In the genomic region with DNA sequence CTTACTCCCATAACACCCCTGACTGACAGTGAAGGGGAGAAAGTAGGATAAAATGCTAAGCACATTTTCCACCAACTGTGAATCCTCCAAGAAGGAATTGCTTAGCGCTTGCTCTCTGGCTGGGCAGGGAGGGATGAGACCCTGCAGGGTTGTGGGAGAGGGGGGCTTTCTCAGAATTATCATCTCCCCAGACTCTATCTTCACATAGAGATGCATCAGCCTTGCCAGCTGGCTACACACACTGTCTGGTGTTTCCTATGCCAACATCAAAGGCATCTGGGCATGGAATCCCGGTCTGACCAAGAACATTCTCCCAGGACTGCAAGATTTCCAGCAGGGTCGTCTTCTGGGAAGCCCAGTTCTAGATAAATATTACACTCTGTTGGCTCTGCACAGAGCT, we compare ENCODE assay signal across 31 mouse cellular contexts.
A peak's percentile ranks its signal among the peaks of the same experiment; 100 is the strongest.
DNase-seq lines count a peak whose midpoint lies in the region; ATAC-seq and TF ChIP-seq lines count a peak whose summit lies in the region.
"Had no signal": no experiment of that assay in that cellular context is flagged by ENCODE, and none has a peak within 500 bp of the region (broad histone marks: within the 10 kb centered on the region; RNA-seq: fewer than 3 reads in every experiment).

No protein-coding gene starts in this region.

- no peak overlapping the region for H3K27ac ChIP-seq in forebrain, postnatal 0 days (ENCODE audit: low read depth, low read length)
- no peak overlapping the region for H3K27ac ChIP-seq in forebrain, embryonic 16.5 days (ENCODE audit: low read length)
- H3K27ac ChIP-seq in hindbrain, embryonic 15.5 days (replicated peaks) = 0 out of 2 replicates have a peak overlapping the region, but pooled peaks have one; percentile 29
- no peak overlapping the region for H3K27ac ChIP-seq in hindbrain, embryonic 12.5 days
- H3K27ac ChIP-seq in midbrain, embryonic 16.5 days (ENCODE audit: low read length) = peak overlapping the region; percentile 61
- no peak overlapping the region for H3K27ac ChIP-seq in midbrain, embryonic 13.5 days
- H3K27ac ChIP-seq in midbrain, postnatal 0 days (ENCODE audit: low read depth, low read length) = peak overlapping the region; percentile 26; the same call in 1 of the 2 replicates
- H3K27ac ChIP-seq: embryonic facial prominence, embryonic 12.5 days; heart, embryonic 10.5 days; heart, embryonic 15.5 days; limb, embryonic 10.5 days; limb, embryonic 15.5 days; liver, embryonic 13.5 days had no signal

- TF ChIP-seq CTCF in forebrain, postnatal 0 days (IDR thresholded peaks at IDR 0.05; ENCODE audit: low read depth) = no peak
- no peak for TF ChIP-seq CTCF in midbrain, postnatal 0 days (IDR thresholded peaks at IDR 0.05)

- ATAC-seq in forebrain, postnatal 0 days = peak; percentile 60
- no peak for ATAC-seq in forebrain, embryonic 16.5 days
- ATAC-seq in hindbrain, embryonic 15.5 days (ENCODE audit: low FRiP score, low read depth) = peak; percentile 63; the same call in 1 of the 2 replicates
- ATAC-seq in hindbrain, embryonic 12.5 days (ENCODE audit: low FRiP score) = no peak
- ATAC-seq in midbrain, embryonic 16.5 days = peak; percentile 60; the same call in 1 of the 2 replicates
- no peak for ATAC-seq in midbrain, embryonic 13.5 days
- no peak for ATAC-seq in midbrain, postnatal 0 days (ENCODE audit: low FRiP score)
- ATAC-seq: forebrain, embryonic 14.5 days; inflammation-experienced regulatory T-cells, adult 6 months; lung, postnatal 0 days; Patski had no signal

- peak; percentile 22 for DNase-seq in forebrain, postnatal 0 days
- peak; percentile 26 for DNase-seq in midbrain, postnatal 0 days (ENCODE audit: low spot score)
- no peak for DNase-seq in layer of hippocampus, postnatal 10 days (ENCODE audit: low spot score in 2 of 2)
- DNase-seq: adrenal gland, postnatal 10 days; cerebellum, adult 18-20 months; cerebellum, postnatal 36 days; embryo, embryonic 11 days; heart, adult 11 months; kidney, adult 11 months; kidney, postnatal 14 days; layer of hippocampus, adult 9-11 months; liver, embryonic 13.5 days; lung, adult 18-20 months; lung, postnatal 4 days; right cerebral cortex, postnatal 25 days; thymus, postnatal 14 days had no signal

- no peak overlapping the region for H3K4me3 ChIP-seq in forebrain, postnatal 0 days (ENCODE audit: low read depth, low read length)
- no peak overlapping the region for H3K4me3 ChIP-seq in forebrain, embryonic 16.5 days (replicated peaks; ENCODE audit: low read length)
- H3K4me3 ChIP-seq in hindbrain, embryonic 15.5 days = no peak overlapping the region
- no peak overlapping the region for H3K4me3 ChIP-seq in hindbrain, embryonic 12.5 days
- no peak overlapping the region for H3K4me3 ChIP-seq in midbrain, embryonic 16.5 days (ENCODE audit: low read depth, low read length)
- no peak overlapping the region for H3K4me3 ChIP-seq in midbrain, embryonic 13.5 days (replicated peaks)
- no peak overlapping the region for H3K4me3 ChIP-seq in midbrain, postnatal 0 days (ENCODE audit: low read depth, low read length)
- H3K4me3 ChIP-seq: embryonic facial prominence, embryonic 12.5 days; heart, embryonic 10.5 days; heart, embryonic 15.5 days; limb, embryonic 10.5 days; limb, embryonic 15.5 days; liver, embryonic 13.5 days; megakaryocyte, embryonic 14.5 days had no signal

- H3K27me3 ChIP-seq in forebrain, postnatal 0 days (ENCODE audit: insufficient read depth, low read length) = no peaks in the 10 kb centered on the region
- H3K27me3 ChIP-seq in forebrain, embryonic 16.5 days (replicated peaks; ENCODE audit: control insufficient read depth, insufficient read depth, low read length) = no peaks in the 10 kb centered on the region
- H3K27me3 ChIP-seq in hindbrain, embryonic 15.5 days = no peaks in the 10 kb centered on the region
- H3K27me3 ChIP-seq in hindbrain, embryonic 12.5 days = no peaks in the 10 kb centered on the region
- no peaks in the 10 kb centered on the region for H3K27me3 ChIP-seq in midbrain, embryonic 16.5 days (ENCODE audit: control insufficient read depth, insufficient read depth, low read depth, low read length)
- no peaks in the 10 kb centered on the region for H3K27me3 ChIP-seq in midbrain, embryonic 13.5 days
- H3K27me3 ChIP-seq in midbrain, postnatal 0 days (ENCODE audit: insufficient read depth, low read length) = no peaks in the 10 kb centered on the region
- H3K27me3 ChIP-seq: embryonic facial prominence, embryonic 12.5 days; heart, embryonic 15.5 days; limb, embryonic 15.5 days; liver, embryonic 13.5 days; megakaryocyte, embryonic 14.5 days had no signal

- no peaks in the 10 kb centered on the region for H3K4me1 ChIP-seq in forebrain, postnatal 0 days (ENCODE audit: insufficient read depth)
- H3K4me1 ChIP-seq in forebrain, embryonic 16.5 days (replicated peaks; ENCODE audit: control insufficient read depth, insufficient read depth, low read length) = 0 out of 2 replicates have a peak, but pooled peaks cover 3% of the 10 kb centered on the region
- no peaks in the 10 kb centered on the region for H3K4me1 ChIP-seq in hindbrain, embryonic 15.5 days (replicated peaks)
- H3K4me1 ChIP-seq in hindbrain, embryonic 12.5 days = no peaks in the 10 kb centered on the region
- no peaks in the 10 kb centered on the region; the same call in 1 of the 2 replicates for H3K4me1 ChIP-seq in midbrain, embryonic 16.5 days (ENCODE audit: control insufficient read depth, insufficient read depth, low read length)
- no peaks in the 10 kb centered on the region for H3K4me1 ChIP-seq in midbrain, embryonic 13.5 days (replicated peaks)
- no peaks in the 10 kb centered on the region for H3K4me1 ChIP-seq in midbrain, postnatal 0 days (ENCODE audit: insufficient read depth, low read length)
- H3K4me1 ChIP-seq: embryonic facial prominence, embryonic 12.5 days; heart, embryonic 10.5 days; heart, embryonic 15.5 days; limb, embryonic 10.5 days; limb, embryonic 15.5 days; liver, embryonic 13.5 days; megakaryocyte, embryonic 14.5 days had no signal

- H3K4me2 ChIP-seq in forebrain, postnatal 0 days (ENCODE audit: low read depth) = no peak overlapping the region
- no peak overlapping the region for H3K4me2 ChIP-seq in forebrain, embryonic 16.5 days (ENCODE audit: low read length)
- no peak overlapping the region for H3K4me2 ChIP-seq in hindbrain, embryonic 15.5 days
- no peak overlapping the region for H3K4me2 ChIP-seq in hindbrain, embryonic 12.5 days (replicated peaks)
- H3K4me2 ChIP-seq in midbrain, embryonic 16.5 days (ENCODE audit: low read length) = no peak overlapping the region
- H3K4me2 ChIP-seq in midbrain, embryonic 13.5 days (replicated peaks) = no peak overlapping the region
- no peak overlapping the region for H3K4me2 ChIP-seq in midbrain, postnatal 0 days (ENCODE audit: low read depth, low read length, poor library complexity, severe bottlenecking)
- H3K4me2 ChIP-seq: embryonic facial prominence, embryonic 12.5 days; heart, embryonic 15.5 days; limb, embryonic 15.5 days; liver, embryonic 13.5 days had no signal

- no peak overlapping the region for H3K9ac ChIP-seq in forebrain, postnatal 0 days
- no peak overlapping the region for H3K9ac ChIP-seq in forebrain, embryonic 16.5 days (replicated peaks; ENCODE audit: low read depth, low read length)
- no peak overlapping the region for H3K9ac ChIP-seq in hindbrain, embryonic 15.5 days
- no peak overlapping the region for H3K9ac ChIP-seq in hindbrain, embryonic 12.5 days
- H3K9ac ChIP-seq in midbrain, embryonic 16.5 days (ENCODE audit: low read depth, low read length) = no peak overlapping the region
- H3K9ac ChIP-seq in midbrain, embryonic 13.5 days (replicated peaks) = no peak overlapping the region
- H3K9ac ChIP-seq in midbrain, postnatal 0 days (replicated peaks; ENCODE audit: low read length, poor library complexity, severe bottlenecking) = no peak overlapping the region
- H3K9ac ChIP-seq: embryonic facial prominence, embryonic 12.5 days; heart, embryonic 15.5 days; limb, embryonic 15.5 days; liver, embryonic 13.5 days had no signal

- WGBS in forebrain, postnatal 0 days = 65% methylated on average over 3 of the region's 3 CpGs
- 79% methylated on average over 3 of the region's 3 CpGs for WGBS in forebrain, embryonic 16.5 days
- 74% methylated on average over 3 of the region's 3 CpGs for whole genome bisulfite sequencing in hindbrain, embryonic 15.5 days
- 77% methylated on average over 3 of the region's 3 CpGs for WGBS in hindbrain, embryonic 12.5 days
- WGBS in midbrain, embryonic 16.5 days = 62% methylated on average over 3 of the region's 3 CpGs
- 76% methylated on average over 3 of the region's 3 CpGs for WGBS in midbrain, embryonic 13.5 days
- 66% methylated on average over 3 of the region's 3 CpGs for WGBS in midbrain, postnatal 0 days

- no peaks in the 10 kb centered on the region for H3K9me3 ChIP-seq in forebrain, postnatal 0 days (ENCODE audit: low read length)
- no peaks in the 10 kb centered on the region for H3K9me3 ChIP-seq in forebrain, embryonic 16.5 days (ENCODE audit: control insufficient read depth, low read length)
- H3K9me3 ChIP-seq in hindbrain, embryonic 15.5 days = 0 out of 2 replicates have a peak, but pooled peaks cover 3% of the 10 kb centered on the region
- H3K9me3 ChIP-seq in hindbrain, embryonic 12.5 days (replicated peaks) = no peaks in the 10 kb centered on the region
- H3K9me3 ChIP-seq in midbrain, embryonic 16.5 days (replicated peaks; ENCODE audit: control insufficient read depth, low read length, poor library complexity, severe bottlenecking) = no peaks in the 10 kb centered on the region
- H3K9me3 ChIP-seq in midbrain, embryonic 13.5 days = no peaks in the 10 kb centered on the region
- no peaks in the 10 kb centered on the region for H3K9me3 ChIP-seq in midbrain, postnatal 0 days (ENCODE audit: low read length)
- H3K9me3 ChIP-seq: embryonic facial prominence, embryonic 12.5 days; heart, embryonic 10.5 days; heart, embryonic 15.5 days; limb, embryonic 10.5 days; limb, embryonic 15.5 days; liver, embryonic 13.5 days had no signal

- no peaks in the 10 kb centered on the region for H3K36me3 ChIP-seq in forebrain, postnatal 0 days (ENCODE audit: insufficient read depth)
- no peaks in the 10 kb centered on the region for H3K36me3 ChIP-seq in forebrain, embryonic 16.5 days (ENCODE audit: control insufficient read depth, insufficient read depth)
- H3K36me3 ChIP-seq in hindbrain, embryonic 15.5 days = no peaks in the 10 kb centered on the region
- H3K36me3 ChIP-seq in hindbrain, embryonic 12.5 days = no peaks in the 10 kb centered on the region
- no peaks in the 10 kb centered on the region for H3K36me3 ChIP-seq in midbrain, embryonic 16.5 days (ENCODE audit: control insufficient read depth, insufficient read depth, low read length)
- no peaks in the 10 kb centered on the region for H3K36me3 ChIP-seq in midbrain, embryonic 13.5 days
- no peaks in the 10 kb centered on the region for H3K36me3 ChIP-seq in midbrain, postnatal 0 days (ENCODE audit: insufficient read depth, low read length)
- H3K36me3 ChIP-seq: embryonic facial prominence, embryonic 12.5 days; heart, embryonic 10.5 days; heart, embryonic 15.5 days; limb, embryonic 10.5 days; limb, embryonic 15.5 days; liver, embryonic 13.5 days had no signal

Comparison
In these comparisons a context has a peak if more than half of its experiments do, and no peak if none do; other contexts are left out.
1. ATAC-seq: peak in forebrain, postnatal 0 days (single experiment), hindbrain, embryonic 15.5 days (single experiment) and midbrain, embryonic 16.5 days (single experiment); none in forebrain, embryonic 16.5 days (single experiment), hindbrain, embryonic 12.5 days (single experiment), midbrain, embryonic 13.5 days (single experiment) and midbrain, postnatal 0 days (single experiment).
2. H3K27ac ChIP-seq: peak in hindbrain, embryonic 15.5 days (single experiment), midbrain, embryonic 16.5 days (single experiment) and midbrain, postnatal 0 days (single experiment); none in forebrain, postnatal 0 days (single experiment), forebrain, embryonic 16.5 days (single experiment), hindbrain, embryonic 12.5 days (single experiment) and midbrain, embryonic 13.5 days (single experiment).
3. DNase-seq: peak in forebrain, postnatal 0 days (single experiment) and midbrain, postnatal 0 days (single experiment); none in layer of hippocampus, postnatal 10 days (0 of 2).